Mouse (Mus musculus): Measurements from ENCODE around the gene Mlph. TPM values are rescaled to one million over a fixed set of nuclear protein-coding genes. Genes with fewer than 3 reads are reported as not detected.

The Mlph gene
- polyA plus RNA-seq, 1 experiment from 2014 or later, result 0.82 TPM

GRCm38 (mm10) chr1:90927929-90928574, 13.2 kb downstream of the Mlph start:
- Histone ChIP-seq H3K4me2 (replicated peaks; ENCODE audit: low read depth, low read length) (peak overlapping the region; percentile 64), H3K9ac (replicated peaks; ENCODE audit: low read length) (peak overlapping the region; percentile 48), H3K27ac (ENCODE audit: low read length) (no peak overlapping the region), H3K4me1 (ENCODE audit: insufficient read depth, low read length) (peaks cover 11% of the 10 kb centered on the region), H3K36me3 (ENCODE audit: insufficient read depth, low read length) (no peaks in the 10 kb centered on the region), H3K27me3 (ENCODE audit: insufficient read depth, low read length) (no peaks in the 10 kb centered on the region), H3K9me3 (ENCODE audit: low read length) (no peaks in the 10 kb centered on the region), H3K4me3 (ENCODE audit: low read length) (peak overlapping the region; percentile 37)
- WGBS, result 2% methylated on average over 23 of the region's 23 CpGs
- peak; percentile 63; the same call in 1 of the 2 replicates for ATAC-seq (ENCODE audit: low FRiP score, low TSS enrichment)

GRCm38 (mm10) chr1:90928575-90928934, 13.7 kb downstream of the Mlph start:
- no peaks in the 10 kb centered on the region for H3K27me3 ChIP-seq (ENCODE audit: insufficient read depth, low read length)
- peaks cover 11% of the 10 kb centered on the region for H3K4me1 ChIP-seq (ENCODE audit: insufficient read depth, low read length)
- WGBS, result 4% methylated on average over 6 of the region's 6 CpGs
- H3K9me3 ChIP-seq (ENCODE audit: low read length), result no peaks in the 10 kb centered on the region
- peak overlapping the region; percentile 64 for H3K4me2 ChIP-seq (replicated peaks; ENCODE audit: low read depth, low read length)
- ATAC-seq (ENCODE audit: low FRiP score, low TSS enrichment), result 0 out of 2 replicates have a peak, but pooled peaks have one; percentile 69
- peak overlapping the region; percentile 37 for H3K4me3 ChIP-seq (ENCODE audit: low read length)
- H3K36me3 ChIP-seq (ENCODE audit: insufficient read depth, low read length), result no peaks in the 10 kb centered on the region
- H3K27ac ChIP-seq (ENCODE audit: low read length), result no peak overlapping the region
- H3K9ac ChIP-seq (replicated peaks; ENCODE audit: low read length), result no peak overlapping the region

- Histone ChIP-seq H3K4me3 (ENCODE audit: low read length) (no peak overlapping the region), H3K27ac (ENCODE audit: low read length) (no peak overlapping the region)
These were observed 18.1 kb downstream of the Mlph start for GRCm38 (mm10) chr1:90933001-90933400.

GRCm38 (mm10) chr1:90936990-90937389, 22.1 kb downstream of the Mlph start:
- 54% methylated on average over 9 of the region's 9 CpGs for WGBS
- Histone ChIP-seq H3K36me3 (ENCODE audit: insufficient read depth, low read length) (no peaks in the 10 kb centered on the region), H3K4me2 (replicated peaks; ENCODE audit: low read depth, low read length) (no peak overlapping the region), H3K27me3 (ENCODE audit: insufficient read depth, low read length) (no peaks in the 10 kb centered on the region), H3K9me3 (ENCODE audit: low read length) (no peaks in the 10 kb centered on the region), H3K27ac (ENCODE audit: low read length) (no peak overlapping the region), H3K9ac (replicated peaks; ENCODE audit: low read length) (no peak overlapping the region), H3K4me1 (ENCODE audit: insufficient read depth, low read length) (no peaks in the 10 kb centered on the region), H3K4me3 (ENCODE audit: low read length) (no peak overlapping the region)
- no peak for ATAC-seq (ENCODE audit: low FRiP score, low TSS enrichment)

More at GRCm38 (mm10) chr1:90933001-90933400, 18.1 kb downstream of the Mlph start:
- Histone ChIP-seq H3K36me3 (ENCODE audit: insufficient read depth, low read length) (no peaks in the 10 kb centered on the region), H3K4me2 (replicated peaks; ENCODE audit: low read depth, low read length) (no peak overlapping the region), H3K9ac (replicated peaks; ENCODE audit: low read length) (no peak overlapping the region), H3K4me1 (ENCODE audit: insufficient read depth, low read length) (peaks cover 4% of the 10 kb centered on the region), H3K27me3 (ENCODE audit: insufficient read depth, low read length) (no peaks in the 10 kb centered on the region), H3K9me3 (ENCODE audit: low read length) (no peaks in the 10 kb centered on the region)
- no peak for ATAC-seq (ENCODE audit: low FRiP score, low TSS enrichment)
- 82% methylated on average over 5 of the region's 5 CpGs for WGBS

GRCm38 (mm10) chr1:90939980-90940379, 25.1 kb downstream of the Mlph start:
- Histone ChIP-seq H3K27ac (ENCODE audit: low read length) (no peak overlapping the region), H3K9ac (replicated peaks; ENCODE audit: low read length) (no peak overlapping the region), H3K4me2 (replicated peaks; ENCODE audit: low read depth, low read length) (no peak overlapping the region), H3K9me3 (ENCODE audit: low read length) (no peaks in the 10 kb centered on the region), H3K4me1 (ENCODE audit: insufficient read depth, low read length) (no peaks in the 10 kb centered on the region), H3K36me3 (ENCODE audit: insufficient read depth, low read length) (no peaks in the 10 kb centered on the region), H3K27me3 (ENCODE audit: insufficient read depth, low read length) (no peaks in the 10 kb centered on the region), H3K4me3 (ENCODE audit: low read length) (no peak overlapping the region)
- WGBS, result 73% methylated on average over 4 of the region's 4 CpGs
- no peak for ATAC-seq (ENCODE audit: low FRiP score, low TSS enrichment)

GRCm38 (mm10) chr1:90945171-90945570, 30.3 kb downstream of the Mlph start:
- no peak overlapping the region for H3K9ac ChIP-seq (replicated peaks; ENCODE audit: low read length)
- 63% methylated on average over 10 of the region's 10 CpGs for WGBS

GRCm38 (mm10) chr1:90947252-90947651, 32.4 kb downstream of the Mlph start:
- Histone ChIP-seq H3K4me2 (replicated peaks; ENCODE audit: low read depth, low read length) (no peak overlapping the region), H3K4me3 (ENCODE audit: low read length) (no peak overlapping the region), H3K9ac (replicated peaks; ENCODE audit: low read length) (no peak overlapping the region), H3K36me3 (ENCODE audit: insufficient read depth, low read length) (no peaks in the 10 kb centered on the region), H3K27ac (ENCODE audit: low read length) (no peak overlapping the region), H3K27me3 (ENCODE audit: insufficient read depth, low read length) (no peaks in the 10 kb centered on the region), H3K9me3 (ENCODE audit: low read length) (no peaks in the 10 kb centered on the region), H3K4me1 (ENCODE audit: insufficient read depth, low read length) (no peaks in the 10 kb centered on the region)
- no peak for ATAC-seq (ENCODE audit: low FRiP score, low TSS enrichment)
- WGBS, result 67% methylated on average over 2 of the region's 2 CpGs

More at GRCm38 (mm10) chr1:90945171-90945570, 30.3 kb downstream of the Mlph start:
- Histone ChIP-seq H3K27me3 (ENCODE audit: insufficient read depth, low read length) (no peaks in the 10 kb centered on the region), H3K36me3 (ENCODE audit: insufficient read depth, low read length) (no peaks in the 10 kb centered on the region), H3K4me1 (ENCODE audit: insufficient read depth, low read length) (no peaks in the 10 kb centered on the region), H3K4me3 (ENCODE audit: low read length) (no peak overlapping the region), H3K9me3 (ENCODE audit: low read length) (no peaks in the 10 kb centered on the region), H3K27ac (ENCODE audit: low read length) (no peak overlapping the region), H3K4me2 (replicated peaks; ENCODE audit: low read depth, low read length) (no peak overlapping the region)
- no peak for ATAC-seq (ENCODE audit: low FRiP score, low TSS enrichment)

- no peaks in the 10 kb centered on the region for H3K27me3 ChIP-seq (ENCODE audit: insufficient read depth, low read length)
- no peak for ATAC-seq (ENCODE audit: low FRiP score, low TSS enrichment)
- H3K36me3 ChIP-seq (ENCODE audit: insufficient read depth, low read length), result no peaks in the 10 kb centered on the region
- H3K4me1 ChIP-seq (ENCODE audit: insufficient read depth, low read length), result no peaks in the 10 kb centered on the region
- H3K4me3 ChIP-seq (ENCODE audit: low read length), result no peak overlapping the region
- no peaks in the 10 kb centered on the region for H3K9me3 ChIP-seq (ENCODE audit: low read length)
- 62% methylated on average over 9 of the region's 9 CpGs for WGBS
- H3K9ac ChIP-seq (replicated peaks; ENCODE audit: low read length), result no peak overlapping the region
- H3K27ac ChIP-seq (ENCODE audit: low read length), result no peak overlapping the region
- H3K4me2 ChIP-seq (replicated peaks; ENCODE audit: low read depth, low read length), result no peak overlapping the region
These were observed 34.4 kb downstream of the Mlph start for GRCm38 (mm10) chr1:90949309-90949708.

- H3K36me3 ChIP-seq (ENCODE audit: insufficient read depth, low read length), result no peaks in the 10 kb centered on the region
- no peaks in the 10 kb centered on the region for H3K9me3 ChIP-seq (ENCODE audit: low read length)
- no peak overlapping the region for H3K27ac ChIP-seq (ENCODE audit: low read length)
- no peak overlapping the region for H3K4me2 ChIP-seq (replicated peaks; ENCODE audit: low read depth, low read length)
- no peaks in the 10 kb centered on the region for H3K4me1 ChIP-seq (ENCODE audit: insufficient read depth, low read length)
- no peak for ATAC-seq (ENCODE audit: low FRiP score, low TSS enrichment)
- H3K9ac ChIP-seq (replicated peaks; ENCODE audit: low read length), result no peak overlapping the region
- WGBS, result 72% methylated on average over 7 of the region's 7 CpGs
- no peak overlapping the region for H3K4me3 ChIP-seq (ENCODE audit: low read length)
- no peaks in the 10 kb centered on the region for H3K27me3 ChIP-seq (ENCODE audit: insufficient read depth, low read length)
These were observed 36.8 kb downstream of the Mlph start for GRCm38 (mm10) chr1:90951670-90952069.

- Histone ChIP-seq H3K36me3 (ENCODE audit: insufficient read depth, low read length) (no peaks in the 10 kb centered on the region), H3K9me3 (ENCODE audit: low read length) (no peaks in the 10 kb centered on the region), H3K4me1 (ENCODE audit: insufficient read depth, low read length) (no peaks in the 10 kb centered on the region), H3K9ac (replicated peaks; ENCODE audit: low read length) (no peak within 1 kb of the TSS), H3K27me3 (ENCODE audit: insufficient read depth, low read length) (no peaks in the 10 kb centered on the region; the same call in 1 of the 2 replicates), H3K4me3 (ENCODE audit: low read length) (no peak within 1 kb of the TSS), H3K27ac (ENCODE audit: low read length) (no peak within 1 kb of the TSS), H3K4me2 (replicated peaks; ENCODE audit: low read depth, low read length) (no peak within 1 kb of the TSS)
- WGBS, result 76% methylated on average over 8 of the region's 8 CpGs
- ATAC-seq (ENCODE audit: low FRiP score, low TSS enrichment), result no peak
These were observed 37.9 kb downstream of the Mlph start, which contains the start of gene Prlh for GRCm38 (mm10) chr1:90952808-90953207. Prlh (plus strand) TSS chr1:90953108.
